Mouse (Mus musculus) kidney, postnatal 0 days (tissue): ENCODE results near the gene Capns2. TPM values are rescaled to one million over a fixed set of nuclear protein-coding genes. Genes with fewer than 3 reads are reported as not detected.
A peak's percentile ranks its signal among the peaks of the same experiment; 100 is the strongest.
"Not testable (repeated sequence)": the region's sequence is repeated elsewhere in the genome, so short reads cannot be mapped to it uniquely, and the experiment has no call there.

ENCODE experiments used
- ATAC-seq: fragments of 200-750 bp; cut with Nextera tagmentation; replicated peaks from 2 replicates; pipeline ENCODE4 v1.8.0; 2017; ENCODE audit warnings: low read depth, moderate number of reproducible peaks, moderate TSS enrichment, moderate library complexity; ENCODE audit not compliant: low FRiP score
- DNase-seq: peaks from one replicate; pipeline ENCODE4 v3.0.0-alpha.2; 2016; ENCODE audit warnings: low spot score
- H3K27ac ChIP-seq: fragments of 300-500 bp; sonication (generic); 2 replicates; pipeline ENCODE4 v1.5.1; 2014; ENCODE audit warnings: mild to moderate bottlenecking
- H3K27me3 ChIP-seq: fragments of 300-500 bp; sonication (generic); 2 replicates; pipeline ENCODE4 v1.6.1; 2014; ENCODE audit warnings: low read length, mixed read lengths; ENCODE audit not compliant: insufficient read depth
- H3K36me3 ChIP-seq: fragments of 300-500 bp; sonication (generic); 2 replicates; pipeline ENCODE4 v1.6.1; 2014; ENCODE audit warnings: low read length, mixed read lengths; ENCODE audit not compliant: insufficient read depth
- H3K4me1 ChIP-seq: fragments of 300-500 bp; sonication (generic); replicated peaks from 2 replicates; pipeline ENCODE4 v1.6.1; 2014; ENCODE audit warnings: antibody characterized with exemption, low read length, mixed read lengths; ENCODE audit not compliant: insufficient read depth
- H3K4me2 ChIP-seq: fragments of 300-500 bp; sonication (generic); 2 replicates; pipeline ENCODE4 v1.6.1; 2014; ENCODE audit warnings: mild to moderate bottlenecking, low read length, moderate library complexity, mixed read lengths
- H3K4me3 ChIP-seq: fragments of 300-500 bp; sonication (generic); replicated peaks from 2 replicates; pipeline ENCODE4 v1.5.1; 2014; ENCODE audit warnings: low read depth, low read length
- H3K9ac ChIP-seq: fragments of 300-500 bp; sonication (generic); 2 replicates; pipeline ENCODE4 v1.6.1; 2014; ENCODE audit warnings: low read depth, low read length
- H3K9me3 ChIP-seq: fragments of 300-500 bp; sonication (generic); replicated peaks from 2 replicates; pipeline ENCODE4 v1.6.1; 2016; ENCODE audit warnings: low read length, inconsistent platforms, mixed read lengths
- CTCF ChIP-seq: IDR thresholded peaks from 2 replicates; pipeline ENCODE4 v1.5.1; 2016; ENCODE audit warnings: antibody characterized with exemption, low read depth, mild to moderate bottlenecking, moderate library complexity
- WGBS: fragments of 180-500 bp; shearing (Covaris S2); extraction: QIAGEN DNeasy Blood & Tissue Kit; methylation state at CpG from one replicate; pipeline ENCODE4 v1.1.7; 2014; 5-methylcytosine and 5-hydroxymethylcytosine counted together
- polyA plus RNA-seq: library from polyadenylated mRNA; unstranded; fragments of >200 nt; fragmentation: Nextera tagmentation; extraction: Ambion mirVana; gene quantifications from 2 replicates; pipeline ENCODE4 v1.2.1, GENCODE M21; 2015

The Capns2 gene
- polyA plus RNA-seq, 1 experiment from 2014 or later, result not detected

GRCm38 (mm10) chr8:92858475-92859182 is 42.6 kb upstream of the Capns2 start:
- H3K4me1 ChIP-seq, result no peaks in the 10 kb centered on the region
- no peak for DNase-seq
- H3K9me3 ChIP-seq, result no peaks in the 10 kb centered on the region
- H3K36me3 ChIP-seq, result no peaks in the 10 kb centered on the region
- no peak overlapping the region for H3K4me2 ChIP-seq
- no peak for ATAC-seq
- no peaks in the 10 kb centered on the region; the same call in 1 of the 2 replicates for H3K27me3 ChIP-seq
- no peak overlapping the region for H3K4me3 ChIP-seq
- 85% methylated on average over 14 of the region's 14 CpGs for WGBS
- H3K9ac ChIP-seq, result no peak overlapping the region
- H3K27ac ChIP-seq, result no peak overlapping the region
- no peak for TF ChIP-seq CTCF

DNA sequence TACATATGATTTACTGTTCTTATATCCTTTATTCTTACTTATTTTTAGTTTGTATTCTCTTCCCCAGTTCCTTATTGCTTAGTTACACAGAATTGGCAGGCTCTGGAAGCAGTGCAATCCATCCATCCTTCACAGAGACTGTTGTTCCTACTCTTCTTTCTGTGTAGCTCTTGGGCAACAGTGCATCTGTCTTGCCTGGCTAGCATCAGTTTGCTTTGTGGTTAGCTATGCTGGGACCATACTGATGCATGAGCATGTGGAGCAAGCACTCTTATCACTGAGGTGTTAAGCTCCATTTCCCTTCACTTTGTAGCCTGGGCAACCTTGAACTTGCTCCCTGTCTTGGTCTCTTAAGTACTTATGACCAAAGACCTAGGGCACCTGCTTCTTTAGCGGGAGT is 39.2 kb upstream of the Capns2 start:
- TF ChIP-seq CTCF, result no peak
- Histone ChIP-seq H3K4me1 (no peaks in the 10 kb centered on the region), H3K27ac (no peak overlapping the region), H3K9ac (no peak overlapping the region), H3K9me3 (no peaks in the 10 kb centered on the region), H3K36me3 (no peaks in the 10 kb centered on the region), H3K4me3 (no peak overlapping the region), H3K27me3 (no peaks in the 10 kb centered on the region), H3K4me2 (no peak overlapping the region)
- WGBS, result 100% methylated on average over 1 of the region's 1 CpGs
- no peak for DNase-seq
- ATAC-seq, result no peak

DNA sequence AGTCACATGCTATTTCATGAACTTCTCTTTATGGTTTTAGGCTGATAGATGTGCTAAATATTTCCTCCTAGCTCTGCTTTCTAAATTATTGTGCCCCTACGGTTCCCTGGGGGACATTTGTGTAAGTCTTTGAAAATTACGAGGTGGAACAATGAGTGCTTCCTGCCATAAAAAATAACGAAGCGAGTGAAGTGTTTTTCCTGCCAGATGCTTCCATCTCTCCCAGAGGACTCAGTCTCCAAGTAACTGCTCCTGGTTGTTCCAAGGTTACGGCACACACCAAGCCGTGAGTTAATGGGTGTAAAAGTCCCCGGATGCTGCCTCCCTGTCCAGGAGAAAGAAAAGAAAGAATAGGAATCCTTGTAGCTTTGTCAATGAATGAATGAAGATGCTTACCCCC is 30.9 kb upstream of the Capns2 start:
- H3K9me3 ChIP-seq, result no peaks in the 10 kb centered on the region
- H3K27ac ChIP-seq, result no peak overlapping the region
- no peak overlapping the region for H3K4me2 ChIP-seq
- H3K27me3 ChIP-seq, result no peaks in the 10 kb centered on the region
- no peak for TF ChIP-seq CTCF
- peak; percentile 66 for DNase-seq
- 6% methylated on average over 7 of the region's 7 CpGs for WGBS
- no peak overlapping the region for H3K4me3 ChIP-seq
- no peak for ATAC-seq
- no peaks in the 10 kb centered on the region for H3K36me3 ChIP-seq
- H3K9ac ChIP-seq, result no peak overlapping the region
- H3K4me1 ChIP-seq, result no peaks in the 10 kb centered on the region

DNA sequence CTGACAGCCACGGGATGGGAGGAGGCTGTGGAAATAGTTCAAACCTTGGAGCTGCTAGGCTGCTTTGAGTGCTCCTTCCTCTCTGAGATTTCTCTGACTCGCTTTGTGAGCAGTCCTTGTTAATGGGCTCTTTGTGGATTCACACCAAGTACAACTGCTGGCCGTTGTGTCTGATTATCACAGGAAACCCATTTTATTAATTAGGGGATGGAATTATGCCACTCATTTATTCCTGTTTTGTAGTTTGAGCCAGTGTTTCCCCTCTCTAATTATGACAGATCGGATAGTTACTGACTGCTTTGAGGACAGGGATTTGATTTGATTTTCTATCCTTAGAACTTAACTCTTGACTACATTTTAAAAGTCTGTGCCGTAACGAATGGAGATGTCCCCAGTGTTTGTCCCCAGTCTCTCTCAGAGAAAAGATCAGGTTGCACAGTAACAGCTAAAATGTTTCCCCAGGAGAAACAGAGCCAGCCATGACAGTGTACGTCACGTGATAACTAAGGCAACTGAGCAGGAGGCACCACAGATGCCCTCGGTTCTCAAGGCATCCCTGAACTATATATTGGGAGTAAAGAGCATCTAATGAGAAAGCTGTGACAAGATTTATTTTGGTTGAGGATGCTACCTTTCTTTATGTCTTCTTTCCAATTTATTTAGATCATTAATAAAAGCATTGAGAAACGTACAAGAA is 29.0 kb upstream of the Capns2 start:
- no peaks in the 10 kb centered on the region for H3K9me3 ChIP-seq
- H3K36me3 ChIP-seq, result no peaks in the 10 kb centered on the region
- WGBS, result 61% methylated on average over 10 of the region's 10 CpGs
- no peaks in the 10 kb centered on the region for H3K27me3 ChIP-seq
- ATAC-seq, result no peak
- no peak overlapping the region for H3K27ac ChIP-seq
- no peaks in the 10 kb centered on the region for H3K4me1 ChIP-seq
- no peak for DNase-seq
- no peak overlapping the region for H3K4me3 ChIP-seq
- no peak overlapping the region for H3K9ac ChIP-seq
- TF ChIP-seq CTCF, result no peak
- H3K4me2 ChIP-seq, result no peak overlapping the region

- WGBS, result 83% methylated on average over 10 of the region's 10 CpGs
- DNase-seq, result no peak
- Histone ChIP-seq H3K4me1 (no peaks in the 10 kb centered on the region), H3K27me3 (no peaks in the 10 kb centered on the region), H3K9ac (no peak overlapping the region), H3K9me3 (no peaks in the 10 kb centered on the region), H3K4me3 (no peak overlapping the region), H3K36me3 (no peaks in the 10 kb centered on the region), H3K27ac (no peak overlapping the region), H3K4me2 (no peak overlapping the region)
- TF ChIP-seq CTCF, result no peak
- no peak for ATAC-seq
Measured at GRCm38 (mm10) chr8:92875795-92876194, 25.4 kb upstream of the Capns2 start.

DNA sequence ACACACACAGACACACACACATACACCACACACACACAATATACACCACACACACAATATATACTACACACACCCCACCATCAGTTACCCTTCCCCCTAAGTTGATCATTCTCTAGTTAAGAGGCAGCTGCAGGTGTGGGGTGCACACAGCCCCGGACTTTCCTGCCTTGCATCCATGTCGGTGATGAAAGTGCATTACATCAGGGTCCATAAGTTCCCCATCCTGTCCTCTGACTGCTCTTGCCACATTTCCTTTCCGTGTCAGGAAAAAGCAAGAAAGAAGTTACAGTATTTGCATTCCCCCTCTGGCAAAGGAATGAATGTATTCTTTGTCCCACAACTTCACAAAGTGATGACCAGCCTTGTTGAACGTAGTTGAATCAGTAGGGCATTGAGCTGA is 20.0 kb upstream of the Capns2 start:
- ATAC-seq (no peak), DNase-seq (no peak)
- Histone ChIP-seq H3K36me3 (no peaks in the 10 kb centered on the region), H3K4me3 (no peak overlapping the region), H3K9me3 (no peaks in the 10 kb centered on the region), H3K27me3 (no peaks in the 10 kb centered on the region), H3K9ac (no peak overlapping the region), H3K4me2 (no peak overlapping the region), H3K27ac (no peak overlapping the region), H3K4me1 (no peaks in the 10 kb centered on the region)
- no peak for TF ChIP-seq CTCF
- WGBS, result 47% methylated on average over 4 of the region's 4 CpGs

DNA sequence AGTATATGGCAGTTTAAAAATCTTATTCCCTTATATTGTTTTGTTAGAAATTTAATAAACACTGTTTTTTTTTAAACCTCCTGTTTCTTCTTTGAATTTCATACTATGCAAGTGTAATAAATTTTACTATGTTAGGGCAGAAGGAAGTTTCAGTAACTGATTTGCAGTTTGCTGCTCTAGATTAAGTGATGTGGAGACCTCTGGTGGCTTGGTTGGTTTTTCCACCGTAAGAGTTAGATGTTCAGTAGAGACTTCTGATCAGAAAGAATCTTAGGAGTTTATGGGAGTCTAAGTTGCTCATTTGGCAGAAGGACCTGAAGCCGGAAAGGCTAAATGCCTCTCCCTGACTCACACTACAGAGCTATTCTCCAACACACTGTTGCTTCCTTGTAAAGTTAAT is 17.4 kb upstream of the Capns2 start:
- peak; percentile 71 for TF ChIP-seq CTCF
- Histone ChIP-seq H3K27me3 (no peaks in the 10 kb centered on the region), H3K36me3 (no peaks in the 10 kb centered on the region), H3K4me2 (no peak overlapping the region), H3K9ac (no peak overlapping the region), H3K4me1 (no peaks in the 10 kb centered on the region), H3K27ac (no peak overlapping the region), H3K4me3 (no peak overlapping the region), H3K9me3 (no peaks in the 10 kb centered on the region)
- ATAC-seq (no peak), DNase-seq (peak; percentile 74)
- 45% methylated on average over 2 of the region's 2 CpGs for WGBS

DNA sequence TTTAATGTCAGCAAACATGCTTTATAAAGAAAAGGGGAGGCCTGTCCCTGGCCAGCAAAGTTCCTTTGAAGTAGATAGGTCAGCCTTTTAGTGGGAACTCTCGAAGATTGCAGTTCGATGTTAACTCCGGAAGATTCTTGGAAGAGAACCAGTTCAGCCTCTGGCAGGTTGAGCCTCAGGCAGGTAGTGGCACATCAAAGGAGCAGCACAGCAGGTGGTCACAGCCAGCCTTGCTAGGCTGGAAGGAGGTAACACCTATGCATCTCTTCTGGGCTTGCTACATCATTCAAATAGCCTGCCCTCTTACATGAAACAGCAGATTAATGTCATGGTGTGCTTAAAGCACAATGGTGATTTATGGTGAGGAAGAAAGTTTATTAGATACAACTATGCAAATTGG is 9.0 kb upstream of the Capns2 start:
- H3K27ac ChIP-seq, H3K4me2 ChIP-seq, ATAC-seq, H3K36me3 ChIP-seq, H3K9ac ChIP-seq, H3K27me3 ChIP-seq, H3K4me3 ChIP-seq, H3K4me1 ChIP-seq, DNase-seq, H3K9me3 ChIP-seq: not testable (repeated sequence)
- WGBS, result 68% methylated on average over 3 of the region's 3 CpGs
